Mouse (Mus musculus) subcutaneous adipose tissue, adult 2 months (tissue): ENCODE measurements around the gene Mfsd5. TPM values are rescaled to one million over a fixed set of nuclear protein-coding genes. Genes with fewer than 3 reads are reported as not detected.

Experiments used
- polyA plus RNA-seq: library from polyadenylated mRNA; depleted of rRNA; stranded (reverse); fragments of >200 nt; gene quantifications from 2 replicates; pipeline ENCODE4 v1.2.3, GENCODE M21; 2012; ENCODE audit warnings: low replicate concordance; rRNA removed

Mfsd5 gene
- polyA plus RNA-seq: 111 and 118 TPM in 2 replicates

DNA sequence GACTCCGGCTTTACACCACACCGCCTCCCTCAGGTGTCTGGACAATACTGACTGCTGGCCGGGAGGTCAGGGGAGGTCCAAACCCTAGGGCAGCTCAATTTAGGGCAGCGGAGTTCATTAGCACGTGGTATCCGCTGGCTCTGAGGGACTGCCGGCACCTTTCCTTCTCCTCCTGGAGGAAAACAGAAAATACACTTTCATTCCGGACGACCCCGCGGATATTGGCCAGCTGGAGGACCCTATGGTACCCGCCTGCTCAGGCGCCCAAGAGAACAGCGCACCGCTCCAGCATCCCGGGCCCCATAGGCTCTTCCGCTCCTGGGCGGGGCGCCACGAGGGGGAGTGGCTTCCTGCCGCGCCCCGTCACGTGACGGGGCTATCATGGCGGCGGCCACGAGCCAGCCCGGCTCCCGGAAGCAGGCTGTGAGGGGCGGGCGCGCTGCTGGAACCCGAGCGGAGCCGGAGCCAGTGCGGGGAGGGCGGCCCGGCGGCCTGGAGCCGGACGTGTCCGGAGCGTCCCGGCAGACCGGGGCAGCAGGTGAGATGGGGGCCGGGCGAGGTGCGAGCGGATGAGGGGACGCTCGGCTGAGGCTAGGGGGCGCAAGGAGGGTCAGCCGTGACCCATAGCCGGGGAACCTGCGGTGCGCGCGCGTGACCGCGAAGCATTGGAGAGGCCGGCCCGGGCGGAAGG lies at the start of gene Mfsd5:
Gene Mfsd5, plus strand, starts transcription at position 363 of the 691 bp plus-strand sequence.

DNA sequence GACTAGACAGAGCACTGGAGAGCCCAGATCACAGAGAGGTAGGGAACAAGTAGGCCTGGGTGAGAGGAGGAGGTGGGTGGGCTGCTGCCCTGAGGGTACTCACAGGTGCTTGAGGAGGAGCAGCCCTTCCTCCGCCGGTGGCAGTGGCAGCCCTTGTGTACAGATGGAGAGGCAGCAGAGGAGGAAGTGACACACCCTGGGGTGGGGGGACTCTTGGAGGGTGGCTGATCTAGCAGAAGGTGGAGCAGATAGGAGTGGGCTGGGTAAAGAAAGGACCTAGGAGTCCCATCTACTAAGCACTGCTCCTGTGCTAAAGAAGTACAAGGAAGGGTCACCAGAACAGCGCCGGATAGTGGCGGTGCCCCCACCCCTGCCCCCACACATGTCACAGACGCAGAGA lies 47.5 kb upstream of the Mfsd5 start, which contains the start of gene Itgb7:
Gene Itgb7, minus strand, starts transcription at position 197 of the 400 bp plus-strand sequence.

DNA sequence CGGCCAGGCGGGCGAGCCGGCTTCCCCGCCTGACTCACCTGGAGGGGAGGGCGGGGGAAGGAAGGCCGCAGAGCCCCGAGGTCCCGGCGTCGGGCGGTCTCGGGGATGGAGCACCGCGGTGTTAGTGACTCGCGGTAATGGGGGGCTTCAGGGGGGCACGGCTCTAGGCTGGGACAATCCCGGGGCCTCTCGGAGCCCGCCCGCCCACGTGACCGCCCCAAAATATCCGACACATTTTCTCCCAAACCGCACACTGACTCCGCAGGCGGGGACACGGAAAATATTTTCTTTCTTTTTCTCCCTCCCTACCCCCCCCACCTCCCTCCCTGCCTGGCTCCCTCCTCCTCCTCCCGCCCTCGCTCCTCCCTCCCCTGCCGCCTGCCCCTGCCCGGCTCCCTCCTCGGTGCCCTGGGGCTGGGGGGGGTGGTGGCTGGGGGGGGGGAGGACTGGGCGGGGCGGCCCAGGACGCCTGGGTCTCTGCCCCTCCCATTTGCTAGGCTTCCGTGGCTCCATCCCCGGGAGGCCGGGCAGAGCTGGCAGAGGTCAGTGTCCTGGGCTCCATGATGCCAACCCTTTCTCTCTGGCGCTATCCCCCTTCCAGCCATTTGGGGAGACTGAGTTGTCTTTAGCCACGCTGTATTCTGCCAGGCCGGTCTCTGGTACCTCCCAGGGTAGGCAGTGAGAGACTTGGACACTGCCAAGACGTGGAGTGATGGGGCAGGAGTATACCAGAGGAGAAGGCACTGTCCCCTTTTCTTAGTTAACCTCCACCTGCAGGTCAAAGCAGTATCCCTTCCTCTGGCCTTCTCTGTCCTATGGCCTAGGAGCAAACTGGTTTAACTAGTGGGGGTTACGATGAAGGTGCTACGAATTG lies 21.8 kb upstream of the Mfsd5 start, which contains the start of gene Rarg:
Gene Rarg, minus strand, starts transcription at position 316 of the 874 bp plus-strand sequence.

DNA sequence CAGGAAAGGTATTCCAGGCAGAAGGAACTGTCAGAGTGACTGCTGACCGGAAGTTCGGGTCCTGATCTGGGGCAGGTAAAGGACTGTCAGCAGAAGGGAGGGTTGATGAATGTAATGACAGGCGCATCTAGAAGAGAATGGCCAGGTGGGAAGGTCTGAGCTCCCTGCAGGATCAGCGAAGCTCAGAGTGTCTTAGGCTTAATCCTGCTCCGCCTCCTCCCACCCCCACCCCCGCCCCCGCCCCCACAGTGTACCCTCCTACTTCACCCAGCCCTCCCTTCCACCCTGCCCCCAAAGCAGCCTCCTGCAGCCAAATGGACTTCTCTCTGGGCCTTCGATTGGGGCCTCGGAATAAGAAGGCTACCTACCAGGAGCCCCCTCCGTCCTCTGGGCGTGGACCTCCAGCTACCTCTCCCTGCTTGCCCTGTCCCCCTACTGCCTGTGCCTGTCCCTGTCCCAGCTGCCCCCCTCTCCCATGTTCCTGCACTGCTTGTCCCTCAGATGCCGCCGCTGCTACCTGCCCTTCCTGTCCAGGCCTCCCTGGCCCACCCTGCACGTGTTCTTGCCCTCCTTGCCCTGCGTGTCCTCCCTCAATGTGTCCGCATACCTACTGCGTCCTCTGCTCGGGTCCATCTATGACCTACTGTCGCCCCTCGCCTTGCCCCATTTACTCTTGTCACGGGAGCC lies 8.8 kb upstream of the Mfsd5 start, which contains the start of gene Gm9918:
Gene Gm9918, plus strand, starts transcription at position 290 of the 687 bp plus-strand sequence.

DNA sequence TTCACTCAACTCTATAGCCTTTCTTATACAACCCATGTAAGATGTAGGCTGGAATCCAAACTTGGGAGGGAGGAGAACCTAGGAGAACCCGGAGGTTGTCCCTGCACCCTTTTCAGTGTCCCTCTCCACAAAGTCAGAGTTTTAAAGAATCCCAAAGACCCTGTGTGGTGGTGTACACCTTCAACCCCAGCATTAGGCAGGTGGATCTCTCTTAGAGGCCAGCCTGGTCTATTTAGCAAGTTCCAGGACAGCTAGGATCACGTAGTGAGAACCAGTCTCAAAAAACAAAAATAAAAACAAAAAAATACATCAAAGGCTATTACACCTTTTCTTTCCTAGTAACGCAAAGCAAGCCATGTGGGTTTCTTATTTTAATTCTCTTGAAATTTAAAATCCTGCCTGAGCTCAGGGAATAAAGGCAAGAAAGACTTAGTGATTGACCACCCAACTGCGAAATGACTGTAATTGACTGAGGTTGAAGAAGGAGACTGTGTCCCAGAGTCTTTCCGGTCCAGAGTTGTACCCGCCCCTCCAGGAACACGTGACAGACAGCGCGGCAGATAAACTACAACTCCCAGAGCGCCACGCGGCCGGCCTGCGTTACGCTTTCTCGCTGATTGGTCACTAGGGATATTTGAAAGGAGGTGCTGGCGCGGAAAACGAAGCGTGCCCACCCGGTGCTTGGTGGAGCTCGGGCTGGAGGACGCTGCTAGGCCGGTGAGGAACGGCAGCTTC lies 16.5 kb downstream of the Mfsd5 start, which contains the start of gene Espl1:
Gene Espl1, plus strand, starts transcription at position 634 of the 735 bp plus-strand sequence.

DNA sequence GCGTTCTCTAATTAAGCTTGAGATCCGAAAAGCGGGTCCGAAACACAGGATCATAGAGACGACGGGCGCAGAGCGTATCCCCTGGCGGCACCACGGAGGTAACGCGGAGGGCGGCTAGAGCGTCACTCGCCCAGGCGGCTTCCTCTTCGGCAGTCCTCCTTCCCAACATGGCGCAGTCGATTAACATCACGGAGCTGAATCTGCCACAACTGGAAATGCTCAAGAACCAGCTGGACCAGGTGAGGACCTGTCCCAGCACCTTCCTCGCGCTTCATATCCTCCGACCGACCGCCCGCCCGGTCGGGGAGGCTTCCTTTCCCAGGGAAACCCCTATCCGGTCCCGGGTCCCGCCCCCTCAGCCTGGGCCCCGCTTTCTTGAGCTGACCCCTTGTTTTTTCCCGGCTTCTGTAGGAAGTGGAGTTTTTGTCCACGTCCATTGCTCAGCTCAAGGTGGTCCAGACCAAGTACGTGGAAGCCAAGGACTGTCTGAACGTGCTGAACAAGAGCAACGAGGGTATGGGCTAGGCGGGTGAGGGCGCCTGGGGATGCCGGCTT lies 46.8 kb downstream of the Mfsd5 start, which contains the start of gene Pfdn5:
Gene Pfdn5, plus strand, starts transcription at position 95 of the 555 bp plus-strand sequence.

Other genes starting within 250 kb of the Mfsd5 start
- 50.5 and 145 TPM in 2 replicates for gene Eif4b, start 205.7 kb upstream of the Mfsd5 start, polyA plus RNA-seq
- 150 and 234 TPM in 2 replicates for gene Tns2, start 179.0 kb upstream of the Mfsd5 start, polyA plus RNA-seq
- 33.0 and 40.9 TPM in 2 replicates for gene Spryd3, start 143.2 kb upstream of the Mfsd5 start, polyA plus RNA-seq
- 189 and 436 TPM in 2 replicates for gene Igfbp6, start 135.1 kb upstream of the Mfsd5 start, polyA plus RNA-seq
- 0.47 and 1.2 TPM in 2 replicates for gene Soat2, start 128.9 kb upstream of the Mfsd5 start, polyA plus RNA-seq
- 29.3 and 49.5 TPM in 2 replicates for gene Zfp740, start 76.2 kb upstream of the Mfsd5 start, polyA plus RNA-seq
- 247 and 354 TPM in 2 replicates for gene Csad, start 74.7 kb upstream of the Mfsd5 start, polyA plus RNA-seq
- gene Itgb7, start 47.5 kb upstream of the Mfsd5 start, polyA plus RNA-seq: 6.4 and 14.8 TPM in 2 replicates
- gene Rarg, start 21.9 kb upstream of the Mfsd5 start, polyA plus RNA-seq: 51.9 and 67.6 TPM in 2 replicates
- gene Gm9918, start 8.9 kb upstream of the Mfsd5 start, polyA plus RNA-seq: 0.11 and 0.48 TPM in 2 replicates
- 2.7 and 6.0 TPM in 2 replicates for gene Espl1, start 16.8 kb downstream of the Mfsd5 start, polyA plus RNA-seq
- 128 and 134 TPM in 2 replicates for gene Pfdn5, start 46.7 kb downstream of the Mfsd5 start, polyA plus RNA-seq
- gene Myg1, start 52.3 kb downstream of the Mfsd5 start, polyA plus RNA-seq: 44.8 and 74.2 TPM in 2 replicates
- 28.0 and 43.4 TPM in 2 replicates for gene Aaas, start 71.3 kb downstream of the Mfsd5 start, polyA plus RNA-seq
- gene Sp7, start 87.7 kb downstream of the Mfsd5 start, polyA plus RNA-seq: 0.33 and 0.69 TPM in 2 replicates
- 15.4 and 32.6 TPM in 2 replicates for gene Sp1, start 126.7 kb downstream of the Mfsd5 start, polyA plus RNA-seq
- 10.6 and 12.4 TPM in 2 replicates for gene Amhr2, start 165.9 kb downstream of the Mfsd5 start, polyA plus RNA-seq
- gene Prr13, start 179.6 kb downstream of the Mfsd5 start, polyA plus RNA-seq: 145 and 150 TPM in 2 replicates
- gene Pcbp2, start 191.1 kb downstream of the Mfsd5 start, polyA plus RNA-seq: 503 and 615 TPM in 2 replicates
- gene Gm10337, start 224.3 kb downstream of the Mfsd5 start, polyA plus RNA-seq: not detected in 2 replicates
- 11.1 and 27.7 TPM in 2 replicates for gene Map3k12, start 237.6 kb downstream of the Mfsd5 start, polyA plus RNA-seq
- gene Tarbp2, start 238.7 kb downstream of the Mfsd5 start, polyA plus RNA-seq: 62.5 and 90.9 TPM in 2 replicates
- 10.2 and 11.7 TPM in 2 replicates for gene Npff, start 245.5 kb downstream of the Mfsd5 start, polyA plus RNA-seq